Mouse (Mus musculus) kidney, adult 9 months (tissue): Measurements from ENCODE around the gene Agrp.
"Not testable (repeated sequence)": the region's sequence is repeated elsewhere in the genome, so short reads cannot be mapped to it uniquely, and the experiment has no call there.

ENCODE experiments used
- DNase-seq: peaks from one replicate; pipeline ENCODE4 v3.0.0; 2022

Gene Agrp

GRCm38 (mm10) chr8:105621841-105622240, 15.4 kb downstream of the Agrp start:
- DNase-seq: no peak

- DNase-seq: no peak
Measured at GRCm38 (mm10) chr8:105620946-105621720, 16.1 kb downstream of the Agrp start.

- DNase-seq: no peak
Measured at GRCm38 (mm10) chr8:105620211-105620610, 17.0 kb downstream of the Agrp start.

GRCm38 (mm10) chr8:105618892-105619591, 18.2 kb downstream of the Agrp start:
- no peak for DNase-seq

GRCm38 (mm10) chr8:105618279-105618634, 18.9 kb downstream of the Agrp start:
- no peak for DNase-seq

GRCm38 (mm10) chr8:105617451-105618278, 19.5 kb downstream of the Agrp start:
- DNase-seq: no peak

- DNase-seq: no peak
Measured at GRCm38 (mm10) chr8:105615942-105616341, 21.3 kb downstream of the Agrp start.

- DNase-seq: peak; percentile 73
Measured at GRCm38 (mm10) chr8:105613830-105614511, 23.2 kb downstream of the Agrp start.

GRCm38 (mm10) chr8:105613037-105613436, 24.2 kb downstream of the Agrp start:
- peak; percentile 49 for DNase-seq

GRCm38 (mm10) chr8:105611836-105612235, 25.4 kb downstream of the Agrp start:
- DNase-seq: no peak

- no peak for DNase-seq
Measured at GRCm38 (mm10) chr8:105609771-105610170, 27.4 kb downstream of the Agrp start.

- DNase-seq: no peak
Measured at GRCm38 (mm10) chr8:105609355-105609754, 27.8 kb downstream of the Agrp start.

- DNase-seq: peak; percentile 68
Measured at GRCm38 (mm10) chr8:105607684-105608083, 29.5 kb downstream of the Agrp start.

- DNase-seq: no peak
Measured at GRCm38 (mm10) chr8:105607062-105607461, 30.1 kb downstream of the Agrp start.

- peak; percentile 85 for DNase-seq
Measured at GRCm38 (mm10) chr8:105606189-105607023, 30.8 kb downstream of the Agrp start.

- DNase-seq: peak; percentile 37
Measured at GRCm38 (mm10) chr8:105605491-105606188, 31.6 kb downstream of the Agrp start.

- DNase-seq: peak; percentile 76
Measured at GRCm38 (mm10) chr8:105604804-105605381, 32.3 kb downstream of the Agrp start, which contains the start of gene Ripor1. Gene Ripor1 (plus strand): TSS chr8:105605255.

GRCm38 (mm10) chr8:105602540-105602939, 34.7 kb downstream of the Agrp start:
- DNase-seq: not testable (repeated sequence)

- DNase-seq: no peak
Measured at GRCm38 (mm10) chr8:105601301-105601700, 35.9 kb downstream of the Agrp start.

- no peak for DNase-seq
Measured at GRCm38 (mm10) chr8:105598777-105599176, 38.4 kb downstream of the Agrp start.
